Mouse (Mus musculus) stomach, postnatal 0 days (tissue): ENCODE results near the gene Rab12. TPM values are rescaled to one million over a fixed set of nuclear protein-coding genes. Genes with fewer than 3 reads are reported as not detected.

Experiments
- ATAC-seq: fragments of 200-750 bp; cut with Nextera tagmentation; 2 replicates; pipeline ENCODE4 v1.8.0; 2017; ENCODE audit not compliant: low FRiP score, low TSS enrichment
- DNase-seq: peaks from one replicate; pipeline ENCODE4 v3.0.0-alpha.2; 2016; ENCODE audit warnings: low spot score
- H3K27ac ChIP-seq: fragments of 300-500 bp; sonication (generic); replicated peaks from 2 replicates; pipeline ENCODE4 v1.5.1; 2014; ENCODE audit warnings: mild to moderate bottlenecking, control low read depth
- H3K27me3 ChIP-seq: fragments of 300-500 bp; sonication (generic); 2 replicates; pipeline ENCODE4 v1.6.1; 2014; ENCODE audit warnings: low read length; ENCODE audit not compliant: control insufficient read depth, insufficient read depth
- H3K36me3 ChIP-seq: fragments of 300-500 bp; sonication (generic); 2 replicates; pipeline ENCODE4 v1.6.1; 2014; ENCODE audit warnings: low read length, mixed read lengths; ENCODE audit not compliant: control insufficient read depth, insufficient read depth
- H3K4me1 ChIP-seq: fragments of 300-500 bp; sonication (generic); replicated peaks from 2 replicates; pipeline ENCODE4 v1.6.1; 2014; ENCODE audit warnings: antibody characterized with exemption; ENCODE audit not compliant: control insufficient read depth, insufficient read depth
- H3K4me2 ChIP-seq: fragments of 300-500 bp; sonication (generic); replicated peaks from 2 replicates; pipeline ENCODE4 v1.6.1; 2014; ENCODE audit warnings: low read depth, mild to moderate bottlenecking, control low read depth, moderate library complexity
- H3K4me3 ChIP-seq: fragments of 300-500 bp; sonication (generic); 2 replicates; pipeline ENCODE4 v1.5.1; 2014; ENCODE audit warnings: low read depth, low read length, control low read depth
- H3K9ac ChIP-seq: fragments of 300-500 bp; sonication (generic); 2 replicates; pipeline ENCODE4 v1.6.1; 2014; ENCODE audit warnings: mild to moderate bottlenecking, low read length, control low read depth, mixed read lengths
- H3K9me3 ChIP-seq: fragments of 300-500 bp; sonication (generic); 2 replicates; pipeline ENCODE4 v1.6.1; 2016; ENCODE audit warnings: low read length; ENCODE audit not compliant: control insufficient read depth
- CTCF ChIP-seq: IDR thresholded peaks from 2 replicates; pipeline ENCODE4 v1.5.1; 2016; ENCODE audit warnings: antibody characterized with exemption, low read depth, mild to moderate bottlenecking, moderate library complexity
- EP300 ChIP-seq: optimal IDR thresholded peaks from 2 replicates; pipeline ENCODE3; 2016; ENCODE audit warnings: antibody characterized with exemption
- WGBS: fragments of 180-500 bp; shearing (Covaris S2); extraction: QIAGEN DNeasy Blood & Tissue Kit; methylation state at CpG from one replicate; pipeline ENCODE4 v1.1.7; 2014; 5-methylcytosine and 5-hydroxymethylcytosine counted together
- polyA plus RNA-seq: library from polyadenylated mRNA; unstranded; fragments of >200 nt; fragmentation: Nextera tagmentation; extraction: Ambion mirVana; gene quantifications from 2 replicates; pipeline ENCODE4 v1.2.1, GENCODE M21; 2015

Rab12 gene
- polyA plus RNA-seq, 1 experiment from 2014 or later: 24.5 TPM

- TF ChIP-seq CTCF (no peak), EP300 (no peak)
- Histone ChIP-seq H3K27me3 (no peaks in the 10 kb centered on the region), H3K4me2 (no peak overlapping the region), H3K4me1 (no peaks in the 10 kb centered on the region), H3K9me3 (no peaks in the 10 kb centered on the region), H3K4me3 (no peak overlapping the region), H3K36me3 (no peaks in the 10 kb centered on the region), H3K9ac (no peak overlapping the region), H3K27ac (no peak overlapping the region)
- WGBS: 44% methylated on average over 17 of the region's 17 CpGs
- DNase-seq (no peak), ATAC-seq (no peak)
Observed at GRCm38 (mm10) chr17:66480491-66481278, 38.8 kb downstream of the Rab12 start.

- no peak overlapping the region for H3K9ac ChIP-seq
- no peaks in the 10 kb centered on the region for H3K36me3 ChIP-seq
- ATAC-seq: no peak
- H3K9me3 ChIP-seq: no peaks in the 10 kb centered on the region
- H3K27ac ChIP-seq: no peak overlapping the region
- peak; percentile 30 for DNase-seq
- TF ChIP-seq EP300 (no peak), CTCF (no peak)
- H3K4me2 ChIP-seq: peak overlapping the region; percentile 27
- H3K27me3 ChIP-seq: no peaks in the 10 kb centered on the region
- H3K4me1 ChIP-seq: no peaks in the 10 kb centered on the region
- H3K4me3 ChIP-seq: no peak overlapping the region
- WGBS: 27% methylated on average over 21 of the region's 21 CpGs
Observed at GRCm38 (mm10) chr17:66479813-66480490, 39.6 kb downstream of the Rab12 start.

- DNase-seq (no peak), ATAC-seq (no peak)
- Histone ChIP-seq H3K4me2 (peak overlapping the region; percentile 27; the same call in 1 of the 2 replicates), H3K9ac (no peak overlapping the region), H3K9me3 (no peaks in the 10 kb centered on the region), H3K27ac (no peak overlapping the region), H3K4me3 (no peak overlapping the region), H3K27me3 (no peaks in the 10 kb centered on the region), H3K36me3 (no peaks in the 10 kb centered on the region), H3K4me1 (no peaks in the 10 kb centered on the region)
- TF ChIP-seq CTCF (no peak), EP300 (no peak)
- 45% methylated on average over 13 of the region's 13 CpGs for WGBS
Observed at GRCm38 (mm10) chr17:66479311-66479710, 40.2 kb downstream of the Rab12 start.

GRCm38 (mm10) chr17:66473205-66473604, 46.3 kb downstream of the Rab12 start:
- no peak overlapping the region for H3K4me3 ChIP-seq
- TF ChIP-seq CTCF (no peak), EP300 (no peak)
- no peak overlapping the region for H3K9ac ChIP-seq
- ATAC-seq (no peak), DNase-seq (no peak)
- 90% methylated on average over 1 of the region's 1 CpGs for WGBS
- no peak overlapping the region for H3K4me2 ChIP-seq
- H3K27me3 ChIP-seq: no peaks in the 10 kb centered on the region
- no peak overlapping the region for H3K27ac ChIP-seq
- no peaks in the 10 kb centered on the region for H3K36me3 ChIP-seq
- no peaks in the 10 kb centered on the region for H3K4me1 ChIP-seq
- no peaks in the 10 kb centered on the region for H3K9me3 ChIP-seq

GRCm38 (mm10) chr17:66471775-66472174, 47.8 kb downstream of the Rab12 start:
- ATAC-seq: no peak
- Histone ChIP-seq H3K9me3 (no peaks in the 10 kb centered on the region), H3K27me3 (no peaks in the 10 kb centered on the region), H3K36me3 (no peaks in the 10 kb centered on the region), H3K9ac (no peak overlapping the region), H3K4me1 (no peaks in the 10 kb centered on the region), H3K27ac (no peak overlapping the region), H3K4me2 (no peak overlapping the region), H3K4me3 (no peak overlapping the region)
- no peak for DNase-seq
- 36% methylated on average over 5 of the region's 5 CpGs for WGBS
- TF ChIP-seq CTCF (no peak), EP300 (no peak)

GRCm38 (mm10) chr17:66471252-66471651, 48.3 kb downstream of the Rab12 start:
- Histone ChIP-seq H3K27ac (no peak overlapping the region), H3K36me3 (no peaks in the 10 kb centered on the region), H3K9ac (no peak overlapping the region), H3K27me3 (no peaks in the 10 kb centered on the region), H3K9me3 (no peaks in the 10 kb centered on the region), H3K4me2 (no peak overlapping the region), H3K4me1 (no peaks in the 10 kb centered on the region), H3K4me3 (no peak overlapping the region)
- no peak for TF ChIP-seq CTCF
- no peak for ATAC-seq
- no peak for DNase-seq
- WGBS: 57% methylated on average over 4 of the region's 4 CpGs
